Mouse (Mus musculus) midbrain, postnatal 0 days (tissue): ENCODE data around the gene Higd1c. TPM values are rescaled to one million over a fixed set of nuclear protein-coding genes. Genes with fewer than 3 reads are reported as not detected.
"Not testable (repeated sequence)": the region's sequence is repeated elsewhere in the genome, so short reads cannot be mapped to it uniquely, and the experiment has no call there.

Experiments used
- ATAC-seq: fragments of 200-750 bp; cut with Nextera tagmentation; 2 replicates; pipeline ENCODE4 v1.8.0; 2017; ENCODE audit warnings: moderate number of reproducible peaks, mild to moderate bottlenecking, moderate TSS enrichment, moderate library complexity; ENCODE audit not compliant: low FRiP score
- DNase-seq: peaks from one replicate; pipeline ENCODE4 v3.0.0-alpha.2; 2015; ENCODE audit warnings: low spot score
- H3K27ac ChIP-seq: fragments of 300-500 bp; sonication (generic); 2 replicates; pipeline ENCODE4 v1.5.1; 2014; ENCODE audit warnings: low read depth, mild to moderate bottlenecking, low read length, mixed read lengths
- H3K27me3 ChIP-seq: fragments of 300-500 bp; sonication (generic); 2 replicates; pipeline ENCODE4 v1.6.1; 2014; ENCODE audit warnings: low read length, control low read depth, mixed read lengths; ENCODE audit not compliant: insufficient read depth
- H3K36me3 ChIP-seq: fragments of 300-500 bp; sonication (generic); 2 replicates; pipeline ENCODE4 v1.6.1; 2014; ENCODE audit warnings: low read length, control low read depth, mixed read lengths; ENCODE audit not compliant: insufficient read depth
- H3K4me1 ChIP-seq: fragments of 300-500 bp; sonication (generic); 2 replicates; pipeline ENCODE4 v1.6.1; 2014; ENCODE audit warnings: mild to moderate bottlenecking, control low read depth, antibody characterized with exemption, low read length, mixed read lengths; ENCODE audit not compliant: insufficient read depth
- H3K4me2 ChIP-seq: fragments of 300-500 bp; sonication (generic); 2 replicates; pipeline ENCODE4 v1.6.1; 2014; ENCODE audit warnings: low read depth, mild to moderate bottlenecking, low read length, mixed read lengths; ENCODE audit not compliant: poor library complexity, severe bottlenecking
- H3K4me3 ChIP-seq: fragments of 300-500 bp; sonication (generic); 2 replicates; pipeline ENCODE4 v1.5.1; 2014; ENCODE audit warnings: low read depth, mild to moderate bottlenecking, low read length, moderate library complexity
- H3K9ac ChIP-seq: fragments of 300-500 bp; sonication (generic); replicated peaks from 2 replicates; pipeline ENCODE4 v1.6.1; 2014; ENCODE audit warnings: mild to moderate bottlenecking, low read length, moderate library complexity, mixed read lengths; ENCODE audit not compliant: poor library complexity, severe bottlenecking
- H3K9me3 ChIP-seq: fragments of 300-500 bp; sonication (generic); 2 replicates; pipeline ENCODE4 v1.6.1; 2016; ENCODE audit warnings: low read length, control low read depth
- CTCF ChIP-seq: IDR thresholded peaks from 2 replicates; pipeline ENCODE4 v1.5.1; 2016; ENCODE audit warnings: antibody characterized with exemption, mild to moderate bottlenecking
- WGBS: fragments of 180-500 bp; shearing (Covaris S2); extraction: QIAGEN DNeasy Blood & Tissue Kit; methylation state at CpG from one replicate; pipeline ENCODE4 v1.1.7; 2014; 5-methylcytosine and 5-hydroxymethylcytosine counted together
- polyA plus RNA-seq: library from polyadenylated mRNA; unstranded; fragments of >200 nt; fragmentation: Nextera tagmentation; extraction: Ambion mirVana; gene quantifications from 2 replicates; pipeline ENCODE4 v1.2.1, GENCODE M21; 2015
- total RNA-seq: library from RNA; depleted of rRNA; stranded (reverse); fragments of >200 nt; gene quantifications from 2 replicates; pipeline ENCODE4 v1.2.3, GENCODE M21; 2014; rRNA removed

Gene Higd1c
- total RNA-seq: not detected in 2 replicates
- polyA plus RNA-seq: not detected in 2 replicates

- H3K36me3 ChIP-seq: no peaks in the 10 kb centered on the region
- no peak for TF ChIP-seq CTCF
- H3K4me2 ChIP-seq: no peak within 1 kb of the TSS
- H3K9ac ChIP-seq: no peak within 1 kb of the TSS
- no peak for DNase-seq
- no peaks in the 10 kb centered on the region for H3K9me3 ChIP-seq
- H3K27ac ChIP-seq: no peak within 1 kb of the TSS
- WGBS: 78% methylated on average over 7 of the region's 7 CpGs
- no peak for ATAC-seq
- H3K27me3 ChIP-seq: no peaks in the 10 kb centered on the region
- no peaks in the 10 kb centered on the region for H3K4me1 ChIP-seq
- no peak within 1 kb of the TSS for H3K4me3 ChIP-seq
These were observed at the start of gene Higd1c for GRCm38 (mm10) chr15:100364242-100364641. Gene Higd1c (plus strand): TSS chr15:100364542.

- not testable (repeated sequence) for H3K9me3 ChIP-seq
- WGBS: 72% methylated on average over 4 of the region's 4 CpGs
These were observed 46.2 kb upstream of the Higd1c start for GRCm38 (mm10) chr15:100318014-100318671.

GRCm38 (mm10) chr15:100319884-100320283 lies 44.5 kb upstream of the Higd1c start:
- H3K27ac ChIP-seq: no peak overlapping the region
- no peaks in the 10 kb centered on the region for H3K9me3 ChIP-seq
- H3K36me3 ChIP-seq: no peaks in the 10 kb centered on the region
- no peaks in the 10 kb centered on the region for H3K27me3 ChIP-seq
- TF ChIP-seq CTCF: no peak
- H3K9ac ChIP-seq: no peak overlapping the region
- H3K4me1 ChIP-seq: no peaks in the 10 kb centered on the region
- no peak overlapping the region for H3K4me2 ChIP-seq
- DNase-seq (no peak), ATAC-seq (no peak)
- H3K4me3 ChIP-seq: no peak overlapping the region
- WGBS: 95% methylated on average over 1 of the region's 1 CpGs

More at GRCm38 (mm10) chr15:100318014-100318671, 46.2 kb upstream of the Higd1c start:
- H3K9ac ChIP-seq, DNase-seq, ATAC-seq, H3K27me3 ChIP-seq, H3K4me3 ChIP-seq, H3K36me3 ChIP-seq, H3K27ac ChIP-seq, H3K4me1 ChIP-seq, H3K4me2 ChIP-seq: not testable (repeated sequence)

GRCm38 (mm10) chr15:100320295-100320905 lies 43.9 kb upstream of the Higd1c start:
- Histone ChIP-seq H3K4me2 (no peak overlapping the region), H3K9me3 (no peaks in the 10 kb centered on the region), H3K36me3 (no peaks in the 10 kb centered on the region), H3K9ac (no peak overlapping the region), H3K4me3 (no peak overlapping the region), H3K27me3 (no peaks in the 10 kb centered on the region), H3K27ac (no peak overlapping the region), H3K4me1 (no peaks in the 10 kb centered on the region)
- ATAC-seq (no peak), DNase-seq (peak; percentile 5)
- no peak for TF ChIP-seq CTCF
- WGBS: 78% methylated on average over 9 of the region's 9 CpGs

GRCm38 (mm10) chr15:100321134-100321533 lies 43.2 kb upstream of the Higd1c start:
- H3K9me3 ChIP-seq: no peaks in the 10 kb centered on the region
- DNase-seq (peak; percentile 32), ATAC-seq (no peak)
- no peak overlapping the region for H3K4me3 ChIP-seq
- H3K36me3 ChIP-seq: no peaks in the 10 kb centered on the region
- no peaks in the 10 kb centered on the region for H3K27me3 ChIP-seq
- no peak overlapping the region for H3K9ac ChIP-seq
- 60% methylated on average over 5 of the region's 5 CpGs for WGBS
- no peak overlapping the region for H3K27ac ChIP-seq
- no peaks in the 10 kb centered on the region for H3K4me1 ChIP-seq
- no peak overlapping the region for H3K4me2 ChIP-seq
- TF ChIP-seq CTCF: peak; percentile 52

- TF ChIP-seq CTCF: no peak
- H3K4me3 ChIP-seq: no peak overlapping the region
- no peak for DNase-seq
- no peaks in the 10 kb centered on the region for H3K4me1 ChIP-seq
- no peaks in the 10 kb centered on the region for H3K27me3 ChIP-seq
- no peak for ATAC-seq
- H3K36me3 ChIP-seq: no peaks in the 10 kb centered on the region
- no peak overlapping the region for H3K27ac ChIP-seq
- no peak overlapping the region for H3K4me2 ChIP-seq
- H3K9ac ChIP-seq: no peak overlapping the region
- 78% methylated on average over 12 of the region's 12 CpGs for WGBS
- no peaks in the 10 kb centered on the region for H3K9me3 ChIP-seq
These were observed 40.2 kb upstream of the Higd1c start for GRCm38 (mm10) chr15:100324021-100324591.
